Mouse (Mus musculus): ENCODE data around the gene Focad. TPM values are rescaled to one million over a fixed set of nuclear protein-coding genes. Genes with fewer than 3 reads are reported as not detected.

Focad gene
- polyA plus RNA-seq, 1 experiment from 2014 or later: 14.8 TPM

GRCm38 (mm10) chr4:88194256-88194655, 99.8 kb downstream of the Focad start:
- no peaks in the 10 kb centered on the region for H3K27me3 ChIP-seq
- no peaks in the 10 kb centered on the region for H3K9me3 ChIP-seq
- no peak overlapping the region for H3K27ac ChIP-seq (replicated peaks)
- H3K4me3 ChIP-seq: no peak overlapping the region
- no peak overlapping the region for H3K9ac ChIP-seq
- no peak overlapping the region for H3K4me2 ChIP-seq
- no peaks in the 10 kb centered on the region for H3K4me1 ChIP-seq (replicated peaks)
- no peaks in the 10 kb centered on the region for H3K36me3 ChIP-seq
- WGBS: 78% methylated on average over 5 of the region's 5 CpGs
- no peak for ATAC-seq (ENCODE audit: low FRiP score, low read depth)

DNA sequence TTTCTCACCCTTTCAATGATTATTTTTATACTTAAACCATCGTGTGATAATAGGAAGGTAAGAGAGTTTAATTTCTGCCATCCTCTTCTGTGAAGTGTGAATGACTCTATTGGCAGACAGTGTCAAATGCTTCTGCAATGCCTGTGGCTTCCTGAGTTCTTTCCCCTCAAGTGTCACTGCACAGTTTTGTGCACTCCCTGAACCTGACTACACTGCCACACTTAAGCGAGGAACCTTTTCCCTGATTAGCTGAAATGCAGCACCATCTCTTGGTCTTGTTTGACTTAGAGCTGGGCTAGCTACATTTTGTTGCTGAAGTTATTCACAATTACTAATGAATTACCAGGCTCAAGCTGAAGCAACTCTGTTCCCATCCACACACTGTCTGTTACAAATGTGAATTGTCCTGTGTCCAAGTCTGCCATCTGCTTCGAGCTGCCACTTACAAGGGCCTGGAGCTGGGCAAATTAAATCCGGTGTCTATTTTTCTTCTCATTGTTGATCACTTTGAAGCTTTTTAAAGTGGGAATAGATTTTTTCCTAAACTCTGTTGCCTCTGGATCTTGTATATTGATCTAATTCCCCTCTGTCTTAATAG, 101.6 kb downstream of the Focad start:
- Histone ChIP-seq H3K27ac (replicated peaks) (peak overlapping the region; percentile 28), H3K4me3 (no peak overlapping the region), H3K9me3 (no peaks in the 10 kb centered on the region), H3K4me2 (no peak overlapping the region), H3K27me3 (no peaks in the 10 kb centered on the region), H3K4me1 (replicated peaks) (no peaks in the 10 kb centered on the region), H3K36me3 (no peaks in the 10 kb centered on the region), H3K9ac (no peak overlapping the region)
- ATAC-seq (ENCODE audit: low FRiP score, low read depth): peak; percentile 74; the same call in 1 of the 2 replicates
- 59% methylated on average over 4 of the region's 4 CpGs for WGBS

DNA sequence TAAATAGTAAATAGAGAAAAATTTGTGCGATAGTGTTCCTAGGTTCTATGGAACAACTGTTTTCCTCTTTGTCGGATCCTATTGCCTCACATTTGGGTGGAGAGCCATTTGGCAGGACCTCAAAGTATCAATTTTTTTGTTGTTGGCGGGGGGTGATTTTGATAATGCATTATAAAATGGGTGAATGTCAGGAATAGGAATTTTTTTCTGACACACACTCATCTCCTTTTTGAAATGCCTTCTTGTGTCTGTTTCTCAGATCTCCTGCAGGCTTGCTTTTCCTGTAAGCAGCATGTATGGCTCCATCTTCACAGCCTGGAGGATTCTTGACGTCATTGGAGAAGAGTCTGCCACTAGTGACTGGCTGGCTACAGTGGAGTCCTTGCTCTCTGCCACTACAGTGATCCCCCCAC, 102.1 kb downstream of the Focad start:
- 65% methylated on average over 4 of the region's 4 CpGs for WGBS
- no peak for ATAC-seq (ENCODE audit: low FRiP score, low read depth)
- no peak overlapping the region for H3K4me3 ChIP-seq
- H3K27ac ChIP-seq (replicated peaks): peak overlapping the region; percentile 28
- no peaks in the 10 kb centered on the region for H3K27me3 ChIP-seq
- no peaks in the 10 kb centered on the region for H3K4me1 ChIP-seq (replicated peaks)
- no peaks in the 10 kb centered on the region for H3K36me3 ChIP-seq
- H3K9ac ChIP-seq: no peak overlapping the region
- no peaks in the 10 kb centered on the region for H3K9me3 ChIP-seq
- H3K4me2 ChIP-seq: no peak overlapping the region

GRCm38 (mm10) chr4:88197244-88197643, 102.8 kb downstream of the Focad start:
- H3K4me2 ChIP-seq: no peak overlapping the region
- no peaks in the 10 kb centered on the region for H3K4me1 ChIP-seq (replicated peaks)
- no peak overlapping the region for H3K9ac ChIP-seq
- no peak overlapping the region for H3K4me3 ChIP-seq
- no peak overlapping the region for H3K27ac ChIP-seq (replicated peaks)
- 86% methylated on average over 5 of the region's 5 CpGs for WGBS
- no peaks in the 10 kb centered on the region for H3K36me3 ChIP-seq
- no peak for ATAC-seq (ENCODE audit: low FRiP score, low read depth)
- no peaks in the 10 kb centered on the region for H3K9me3 ChIP-seq
- H3K27me3 ChIP-seq: no peaks in the 10 kb centered on the region

- H3K9me3 ChIP-seq: no peaks in the 10 kb centered on the region
- 87% methylated on average over 1 of the region's 1 CpGs for WGBS
- H3K4me3 ChIP-seq: no peak overlapping the region
- no peak overlapping the region for H3K4me2 ChIP-seq
- H3K27ac ChIP-seq (replicated peaks): no peak overlapping the region
- no peak overlapping the region for H3K9ac ChIP-seq
- no peak for ATAC-seq (ENCODE audit: low FRiP score, low read depth)
- H3K36me3 ChIP-seq: no peaks in the 10 kb centered on the region
- no peaks in the 10 kb centered on the region for H3K27me3 ChIP-seq
- H3K4me1 ChIP-seq (replicated peaks): no peaks in the 10 kb centered on the region
Measured at GRCm38 (mm10) chr4:88199186-88199585, 104.8 kb downstream of the Focad start.

DNA sequence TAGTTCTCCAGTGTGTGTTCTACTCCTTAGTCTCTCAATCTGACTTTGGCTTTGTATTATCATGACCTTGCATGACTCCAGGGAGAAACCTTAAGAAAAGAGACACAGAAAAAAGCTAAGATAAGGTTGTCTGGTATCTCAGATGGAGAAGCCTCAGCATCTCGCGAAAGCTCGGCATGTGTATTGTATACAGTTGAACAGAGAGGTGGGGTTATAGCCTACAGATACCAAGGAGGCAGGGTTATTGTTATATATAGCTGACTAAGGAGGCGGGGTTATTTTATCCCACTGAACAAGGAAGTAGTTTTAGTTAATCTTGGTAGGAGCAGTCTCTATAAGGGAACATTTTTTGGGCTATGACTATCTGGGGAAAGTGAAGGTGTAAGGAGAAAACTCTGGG, 106.6 kb downstream of the Focad start:
- 95% methylated on average over 4 of the region's 4 CpGs for WGBS
- no peaks in the 10 kb centered on the region for H3K4me1 ChIP-seq (replicated peaks)
- ATAC-seq (ENCODE audit: low FRiP score, low read depth): no peak

GRCm38 (mm10) chr4:88208676-88209075, 114.2 kb downstream of the Focad start:
- Histone ChIP-seq H3K27ac (replicated peaks) (no peak overlapping the region), H3K9me3 (no peaks in the 10 kb centered on the region), H3K4me2 (no peak overlapping the region), H3K4me1 (replicated peaks) (peaks cover 27% of the 10 kb centered on the region), H3K9ac (no peak overlapping the region), H3K4me3 (no peak overlapping the region), H3K27me3 (no peaks in the 10 kb centered on the region), H3K36me3 (no peaks in the 10 kb centered on the region)
- 94% methylated on average over 6 of the region's 6 CpGs for WGBS
- no peak for ATAC-seq (ENCODE audit: low FRiP score, low read depth)

More for the DNA sequence above, 106.6 kb downstream of the Focad start:
- H3K4me3 ChIP-seq: no peak overlapping the region
- no peaks in the 10 kb centered on the region for H3K9me3 ChIP-seq
- H3K4me2 ChIP-seq: no peak overlapping the region
- H3K27ac ChIP-seq (replicated peaks): no peak overlapping the region
- H3K9ac ChIP-seq: no peak overlapping the region
- no peaks in the 10 kb centered on the region for H3K27me3 ChIP-seq
- no peaks in the 10 kb centered on the region for H3K36me3 ChIP-seq

GRCm38 (mm10) chr4:88209351-88209814, 115.0 kb downstream of the Focad start:
- peak overlapping the region; percentile 81 for H3K27ac ChIP-seq (replicated peaks)
- peak; percentile 71 for ATAC-seq (ENCODE audit: low FRiP score, low read depth)
- WGBS: 34% methylated on average over 3 of the region's 3 CpGs

GRCm38 (mm10) chr4:88210602-88211001, 116.2 kb downstream of the Focad start:
- Histone ChIP-seq H3K27me3 (no peaks in the 10 kb centered on the region), H3K27ac (replicated peaks) (peak overlapping the region; percentile 81)
- WGBS: 53% methylated on average over 6 of the region's 6 CpGs

More at GRCm38 (mm10) chr4:88209351-88209814, 115.0 kb downstream of the Focad start:
- H3K4me1 ChIP-seq (replicated peaks): peaks cover 27% of the 10 kb centered on the region
- H3K9me3 ChIP-seq: no peaks in the 10 kb centered on the region
- no peaks in the 10 kb centered on the region for H3K27me3 ChIP-seq
- no peak overlapping the region for H3K4me2 ChIP-seq
- H3K9ac ChIP-seq: no peak overlapping the region
- H3K4me3 ChIP-seq: no peak overlapping the region
- no peaks in the 10 kb centered on the region for H3K36me3 ChIP-seq

DNA sequence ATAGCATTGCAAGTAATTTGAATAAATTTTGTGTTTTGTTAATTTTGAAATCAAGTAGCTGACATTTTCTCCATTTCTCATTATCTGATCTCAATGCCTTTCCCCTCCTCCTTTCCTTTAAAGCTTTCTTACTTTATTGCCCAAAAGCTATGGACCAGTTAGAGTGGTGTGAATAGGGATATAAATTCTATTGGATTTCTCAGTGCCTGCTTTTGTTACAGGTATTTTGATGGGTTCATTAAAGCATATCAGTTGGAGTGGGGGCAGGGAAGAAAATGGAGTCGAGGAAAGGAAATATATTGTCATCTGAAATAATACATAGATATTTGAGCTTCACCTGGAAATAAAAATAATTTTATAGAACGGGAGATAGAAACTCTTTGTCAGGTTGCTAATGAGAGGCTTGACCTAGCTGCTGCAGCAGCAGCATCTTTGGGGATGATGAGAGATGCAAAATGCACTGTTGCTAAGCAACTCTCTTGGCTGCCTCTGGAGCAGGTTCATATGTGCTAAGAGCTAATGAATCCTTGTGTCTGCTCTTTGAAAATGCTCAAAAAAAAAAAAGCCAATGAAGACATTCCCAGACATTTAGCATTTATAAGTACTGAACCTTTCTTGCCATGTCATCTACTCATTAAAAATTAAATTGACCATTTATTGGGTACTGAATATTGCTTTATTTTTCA, 116.9 kb downstream of the Focad start:
- Histone ChIP-seq H3K4me1 (replicated peaks) (peaks cover 27% of the 10 kb centered on the region), H3K27ac (replicated peaks) (peak overlapping the region; percentile 81), H3K27me3 (no peaks in the 10 kb centered on the region), H3K4me3 (no peak overlapping the region), H3K4me2 (no peak overlapping the region), H3K36me3 (no peaks in the 10 kb centered on the region), H3K9ac (no peak overlapping the region), H3K9me3 (no peaks in the 10 kb centered on the region)
- 33% methylated on average over 2 of the region's 2 CpGs for WGBS
- peak; percentile 80 for ATAC-seq (ENCODE audit: low FRiP score, low read depth)

More at GRCm38 (mm10) chr4:88210602-88211001, 116.2 kb downstream of the Focad start:
- H3K4me1 ChIP-seq (replicated peaks): peaks cover 27% of the 10 kb centered on the region
- ATAC-seq (ENCODE audit: low FRiP score, low read depth): no peak; the same call in 1 of the 2 replicates
- H3K9ac ChIP-seq: no peak overlapping the region
- no peak overlapping the region for H3K4me2 ChIP-seq
- no peak overlapping the region for H3K4me3 ChIP-seq
- H3K36me3 ChIP-seq: no peaks in the 10 kb centered on the region
- no peaks in the 10 kb centered on the region for H3K9me3 ChIP-seq

DNA sequence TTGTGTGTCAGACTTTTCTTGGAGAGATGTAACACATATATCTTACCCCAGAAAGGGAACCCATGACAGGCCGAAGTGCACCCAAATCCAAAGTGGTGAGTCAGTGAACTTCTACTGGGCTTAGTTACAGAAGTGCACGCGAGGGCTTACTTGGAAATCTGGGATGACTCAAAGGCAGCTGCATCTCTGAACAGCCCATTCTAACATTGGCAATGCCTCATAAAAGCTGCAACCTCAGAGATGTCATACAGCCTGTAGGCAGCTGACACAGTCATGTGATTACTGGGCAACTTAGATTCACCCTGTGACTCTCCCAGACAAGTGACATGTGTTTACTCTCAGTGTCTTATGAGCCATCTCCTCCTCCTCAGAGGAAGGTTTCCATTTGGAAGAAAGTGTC, 119.5 kb downstream of the Focad start:
- Histone ChIP-seq H3K4me1 (replicated peaks) (peaks cover 26% of the 10 kb centered on the region), H3K27ac (replicated peaks) (no peak overlapping the region), H3K4me3 (no peak overlapping the region), H3K36me3 (no peaks in the 10 kb centered on the region), H3K9me3 (no peaks in the 10 kb centered on the region), H3K9ac (no peak overlapping the region), H3K4me2 (no peak overlapping the region), H3K27me3 (no peaks in the 10 kb centered on the region)
- no peak for ATAC-seq (ENCODE audit: low FRiP score, low read depth)
- 93% methylated on average over 3 of the region's 3 CpGs for WGBS

DNA sequence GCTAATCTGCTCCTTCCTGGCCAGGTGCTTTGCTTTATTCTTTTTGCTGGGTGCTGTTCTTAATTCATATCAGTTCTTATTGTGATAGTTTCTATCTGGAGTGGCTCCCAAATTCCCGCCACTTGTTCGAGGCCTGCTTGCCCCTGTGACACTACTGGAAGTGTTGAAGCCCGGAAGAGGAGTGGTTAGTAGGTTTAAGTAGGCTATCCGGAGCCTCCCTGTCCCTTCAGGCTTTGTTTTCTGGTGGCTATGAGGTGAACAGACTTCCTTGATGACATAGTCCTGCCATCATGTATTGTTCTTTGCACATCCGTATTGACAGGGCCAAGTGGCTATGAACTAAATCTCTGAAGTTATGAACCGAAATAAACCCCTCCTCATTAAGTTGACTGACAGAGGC, 123.9 kb downstream of the Focad start:
- Histone ChIP-seq H3K4me1 (replicated peaks) (no peaks in the 10 kb centered on the region), H3K4me2 (no peak overlapping the region), H3K9ac (no peak overlapping the region), H3K9me3 (no peaks in the 10 kb centered on the region), H3K4me3 (no peak overlapping the region), H3K27ac (replicated peaks) (no peak overlapping the region), H3K27me3 (no peaks in the 10 kb centered on the region), H3K36me3 (no peaks in the 10 kb centered on the region)
- no peak for ATAC-seq (ENCODE audit: low FRiP score, low read depth)
- WGBS: 88% methylated on average over 6 of the region's 6 CpGs
